Mouse (Mus musculus): ENCODE measurements at regions not wholly inside any gene's neighbourhood (a gene's known extent, or its start where the extent isn't known, plus 50 kb on each side); places are given as distances from the start of the nearest gene placed in this dataset.

GRCm38 (mm10) chr9:61716751-61717150 lies 197.6 kb downstream of the Rplp1 start:
- ATAC-seq (replicated peaks; ENCODE audit: low FRiP score, poor library complexity, severe bottlenecking): no peak

GRCm38 (mm10) chr9:61714331-61715035 lies 199.9 kb downstream of the Rplp1 start:
- ATAC-seq (replicated peaks; ENCODE audit: low FRiP score, poor library complexity, severe bottlenecking): no peak

- ATAC-seq (replicated peaks; ENCODE audit: low FRiP score, poor library complexity, severe bottlenecking): no peak
These were observed 200.5 kb downstream of the Rplp1 start for GRCm38 (mm10) chr9:61713806-61714205.

GRCm38 (mm10) chr9:61711296-61711695 lies 203.0 kb downstream of the Rplp1 start:
- no peak for ATAC-seq (replicated peaks; ENCODE audit: low FRiP score, poor library complexity, severe bottlenecking)

GRCm38 (mm10) chr9:61707875-61708274 lies 206.5 kb downstream of the Rplp1 start:
- ATAC-seq (replicated peaks; ENCODE audit: low FRiP score, poor library complexity, severe bottlenecking): no peak

GRCm38 (mm10) chr9:61707296-61707695 lies 207.0 kb downstream of the Rplp1 start:
- ATAC-seq (replicated peaks; ENCODE audit: low FRiP score, poor library complexity, severe bottlenecking): no peak

- no peak for ATAC-seq (replicated peaks; ENCODE audit: low FRiP score, poor library complexity, severe bottlenecking)
These were observed 208.0 kb downstream of the Rplp1 start for GRCm38 (mm10) chr9:61706263-61706755.

GRCm38 (mm10) chr9:61705586-61706233 lies 208.6 kb downstream of the Rplp1 start:
- no peak for ATAC-seq (replicated peaks; ENCODE audit: low FRiP score, poor library complexity, severe bottlenecking)

- ATAC-seq (replicated peaks; ENCODE audit: low FRiP score, poor library complexity, severe bottlenecking): no peak
These were observed 211.0 kb downstream of the Rplp1 start for GRCm38 (mm10) chr9:61703301-61703700.

GRCm38 (mm10) chr9:61702280-61702966 lies 211.9 kb downstream of the Rplp1 start:
- no peak for ATAC-seq (replicated peaks; ENCODE audit: low FRiP score, poor library complexity, severe bottlenecking)

GRCm38 (mm10) chr9:61700576-61700975 lies 213.8 kb downstream of the Rplp1 start:
- no peak for ATAC-seq (replicated peaks; ENCODE audit: low FRiP score, poor library complexity, severe bottlenecking)

- ATAC-seq (replicated peaks; ENCODE audit: low FRiP score, poor library complexity, severe bottlenecking): no peak
These were observed 214.7 kb downstream of the Rplp1 start for GRCm38 (mm10) chr9:61699618-61700017.

GRCm38 (mm10) chr9:61697959-61698358 lies 216.4 kb downstream of the Rplp1 start:
- ATAC-seq (replicated peaks; ENCODE audit: low FRiP score, poor library complexity, severe bottlenecking): no peak

- ATAC-seq (replicated peaks; ENCODE audit: low FRiP score, poor library complexity, severe bottlenecking): no peak
These were observed 217.5 kb downstream of the Rplp1 start for GRCm38 (mm10) chr9:61696831-61697230.

GRCm38 (mm10) chr9:61695821-61696220 lies 218.5 kb downstream of the Rplp1 start:
- ATAC-seq (replicated peaks; ENCODE audit: low FRiP score, poor library complexity, severe bottlenecking): no peak

- ATAC-seq (replicated peaks; ENCODE audit: low FRiP score, poor library complexity, severe bottlenecking): no peak
These were observed 219.0 kb downstream of the Rplp1 start for GRCm38 (mm10) chr9:61695381-61695791.

GRCm38 (mm10) chr9:61694206-61694605 lies 220.1 kb downstream of the Rplp1 start:
- ATAC-seq (replicated peaks; ENCODE audit: low FRiP score, poor library complexity, severe bottlenecking): no peak

- no peak for ATAC-seq (replicated peaks; ENCODE audit: low FRiP score, poor library complexity, severe bottlenecking)
These were observed 223.6 kb downstream of the Rplp1 start for GRCm38 (mm10) chr9:61690786-61691185.

- ATAC-seq (replicated peaks; ENCODE audit: low FRiP score, poor library complexity, severe bottlenecking): no peak
These were observed 224.4 kb downstream of the Rplp1 start for GRCm38 (mm10) chr9:61689939-61690338.

GRCm38 (mm10) chr9:61689516-61689915 lies 224.8 kb downstream of the Rplp1 start:
- no peak for ATAC-seq (replicated peaks; ENCODE audit: low FRiP score, poor library complexity, severe bottlenecking)

GRCm38 (mm10) chr9:61683557-61683956 lies 230.8 kb downstream of the Rplp1 start:
- no peak for ATAC-seq (replicated peaks; ENCODE audit: low FRiP score, poor library complexity, severe bottlenecking)
